Mouse (Mus musculus) neural tube, embryonic 11.5 days (tissue): ENCODE results near the gene Arl3. TPM values are rescaled to one million over a fixed set of nuclear protein-coding genes. Genes with fewer than 3 reads are reported as not detected.

Source experiments
- ATAC-seq: fragments of 200-750 bp; cut with Nextera tagmentation; 2 replicates; pipeline ENCODE4 v1.8.0; 2017; ENCODE audit warnings: moderate number of reproducible peaks, mild to moderate bottlenecking, moderate TSS enrichment, moderate library complexity; ENCODE audit not compliant: insufficient read depth, low FRiP score, low TSS enrichment
- DNase-seq: peaks from one replicate; pipeline ENCODE4 v3.0.0-alpha.2; 2015; ENCODE audit warnings: low spot score
- H3K27ac ChIP-seq: fragments of 300-500 bp; sonication (generic); 2 replicates; pipeline ENCODE4 v1.5.1; 2014; ENCODE audit warnings: low read depth, mild to moderate bottlenecking, low read length
- H3K27me3 ChIP-seq: fragments of 300-500 bp; sonication (generic); 2 replicates; pipeline ENCODE4 v1.6.1; 2014; ENCODE audit warnings: mild to moderate bottlenecking, low read length, mixed read lengths; ENCODE audit not compliant: control insufficient read depth, insufficient read depth
- H3K36me3 ChIP-seq: fragments of 300-500 bp; sonication (generic); 2 replicates; pipeline ENCODE4 v1.6.1; 2014; ENCODE audit warnings: mild to moderate bottlenecking, low read length, moderate library complexity, mixed read lengths; ENCODE audit not compliant: control insufficient read depth, insufficient read depth
- H3K4me1 ChIP-seq: fragments of 300-500 bp; sonication (generic); 2 replicates; pipeline ENCODE4 v1.6.1; 2014; ENCODE audit warnings: low read length, mixed read lengths; ENCODE audit not compliant: control insufficient read depth, insufficient read depth
- H3K4me2 ChIP-seq: fragments of 300-500 bp; sonication (generic); 2 replicates; pipeline ENCODE4 v1.6.1; 2014; ENCODE audit warnings: low read depth, mild to moderate bottlenecking, moderate library complexity
- H3K4me3 ChIP-seq: fragments of 300-500 bp; sonication (generic); 2 replicates; pipeline ENCODE4 v1.5.1; 2014; ENCODE audit warnings: low read depth, low read length
- H3K9ac ChIP-seq: fragments of 300-500 bp; sonication (generic); 2 replicates; pipeline ENCODE4 v1.6.1; 2014; ENCODE audit warnings: mild to moderate bottlenecking, low read length
- H3K9me3 ChIP-seq: fragments of 300-500 bp; sonication (generic); 2 replicates; pipeline ENCODE4 v1.6.1; 2016; ENCODE audit warnings: low read length; ENCODE audit not compliant: control insufficient read depth
- WGBS: fragments of 180-500 bp; shearing (Covaris S2); extraction: QIAGEN DNeasy Blood & Tissue Kit; methylation state at CpG from one replicate; pipeline ENCODE4 v1.1.7; 2014; 5-methylcytosine and 5-hydroxymethylcytosine counted together
- polyA plus RNA-seq: library from polyadenylated mRNA; unstranded; fragments of >200 nt; fragmentation: Nextera tagmentation; extraction: Ambion mirVana; gene quantifications from 2 replicates; pipeline ENCODE4 v1.2.1, GENCODE M21; 2014

The Arl3 gene
- polyA plus RNA-seq, 1 experiment from 2014 or later = 123 TPM

- Histone ChIP-seq H3K27me3 (no peaks in the 10 kb centered on the region), H3K9me3 (no peaks in the 10 kb centered on the region), H3K36me3 (peaks cover 2% of the 10 kb centered on the region; the same call in 1 of the 2 replicates), H3K4me2 (peak overlapping the region; percentile 99), H3K4me1 (peaks cover 50% of the 10 kb centered on the region), H3K27ac (no peak overlapping the region), H3K9ac (peak overlapping the region; percentile 98), H3K4me3 (peak overlapping the region; percentile 99)
- DNase-seq (no peak), ATAC-seq (no peak)
- WGBS = 71% methylated on average over 9 of the region's 9 CpGs
Observed at GRCm38 (mm10) chr19:46504822-46505417, 68.1 kb downstream of the Arl3 start.

GRCm38 (mm10) chr19:46504085-46504552, 68.9 kb downstream of the Arl3 start:
- ATAC-seq = no peak
- peaks cover 2% of the 10 kb centered on the region; the same call in 1 of the 2 replicates for H3K36me3 ChIP-seq

GRCm38 (mm10) chr19:46503351-46504084, 69.5 kb downstream of the Arl3 start:
- ATAC-seq (no peak), DNase-seq (peak; percentile 63)
- peak overlapping the region; percentile 99 for H3K4me3 ChIP-seq
- peaks cover 2% of the 10 kb centered on the region; the same call in 1 of the 2 replicates for H3K36me3 ChIP-seq
- peak overlapping the region; percentile 100 for H3K27ac ChIP-seq
- peak overlapping the region; percentile 99 for H3K4me2 ChIP-seq
- H3K9ac ChIP-seq = peak overlapping the region; percentile 98
- H3K27me3 ChIP-seq = no peaks in the 10 kb centered on the region
- peaks cover 47% of the 10 kb centered on the region for H3K4me1 ChIP-seq
- no peaks in the 10 kb centered on the region for H3K9me3 ChIP-seq
- WGBS = under 1% methylated on average over 21 of the region's 21 CpGs

More at GRCm38 (mm10) chr19:46504085-46504552, 68.9 kb downstream of the Arl3 start:
- no peak for DNase-seq
- Histone ChIP-seq H3K4me2 (peak overlapping the region; percentile 99), H3K27me3 (no peaks in the 10 kb centered on the region), H3K9me3 (no peaks in the 10 kb centered on the region), H3K4me1 (peaks cover 50% of the 10 kb centered on the region), H3K9ac (peak overlapping the region; percentile 98), H3K27ac (peak overlapping the region; percentile 100), H3K4me3 (peak overlapping the region; percentile 99)
- 2% methylated on average over 4 of the region's 4 CpGs for WGBS

GRCm38 (mm10) chr19:46502471-46503166, 70.4 kb downstream of the Arl3 start:
- H3K9ac ChIP-seq = peak overlapping the region; percentile 98
- H3K4me2 ChIP-seq = peak overlapping the region; percentile 99
- DNase-seq (peak; percentile 70), ATAC-seq (no peak)
- H3K36me3 ChIP-seq = peaks cover 2% of the 10 kb centered on the region; the same call in 1 of the 2 replicates
- H3K4me3 ChIP-seq = peak overlapping the region; percentile 99
- no peaks in the 10 kb centered on the region for H3K9me3 ChIP-seq
- H3K27ac ChIP-seq = peak overlapping the region; percentile 100
- H3K4me1 ChIP-seq = peaks cover 39% of the 10 kb centered on the region
- under 1% methylated on average over 53 of the region's 53 CpGs for WGBS
- no peaks in the 10 kb centered on the region for H3K27me3 ChIP-seq

GRCm38 (mm10) chr19:46502069-46502455, 70.9 kb downstream of the Arl3 start:
- peaks cover 34% of the 10 kb centered on the region for H3K4me1 ChIP-seq
- under 1% methylated on average over 26 of the region's 46 CpGs for WGBS
- DNase-seq = peak; percentile 67

GRCm38 (mm10) chr19:46501401-46502068, 71.5 kb downstream of the Arl3 start, which contains the start of gene Trim8:
Trim8 (plus strand) TSS chr19:46501702.
- WGBS = 0% methylated on average over 46 of the region's 64 CpGs
- H3K4me1 ChIP-seq = peaks cover 29% of the 10 kb centered on the region
- H3K9me3 ChIP-seq = no peaks in the 10 kb centered on the region
- peak within 1 kb of the TSS; percentile 98 for H3K9ac ChIP-seq
- peak; percentile 87 for DNase-seq
- H3K4me3 ChIP-seq = peak within 1 kb of the TSS; percentile 99
- H3K4me2 ChIP-seq = peak within 1 kb of the TSS; percentile 99
- H3K27ac ChIP-seq = peak within 1 kb of the TSS; percentile 100
- ATAC-seq = peak; percentile 33; the same call in 1 of the 2 replicates
- H3K36me3 ChIP-seq = peaks cover 2% of the 10 kb centered on the region; the same call in 1 of the 2 replicates
- H3K27me3 ChIP-seq = no peaks in the 10 kb centered on the region

More at GRCm38 (mm10) chr19:46502069-46502455, 70.9 kb downstream of the Arl3 start:
- ATAC-seq = no peak
- Histone ChIP-seq H3K9ac (peak overlapping the region; percentile 98), H3K4me2 (peak overlapping the region; percentile 99), H3K27me3 (no peaks in the 10 kb centered on the region), H3K27ac (peak overlapping the region; percentile 100), H3K4me3 (peak overlapping the region; percentile 99), H3K36me3 (peaks cover 2% of the 10 kb centered on the region; the same call in 1 of the 2 replicates), H3K9me3 (no peaks in the 10 kb centered on the region)

GRCm38 (mm10) chr19:46500581-46501341, 72.2 kb downstream of the Arl3 start:
- ATAC-seq (peak; percentile 42; the same call in 1 of the 2 replicates), DNase-seq (peak; percentile 82)
- under 1% methylated on average over 49 of the region's 50 CpGs for WGBS
- Histone ChIP-seq H3K27me3 (no peaks in the 10 kb centered on the region), H3K36me3 (0 out of 2 replicates have a peak, but pooled peaks cover 2% of the 10 kb centered on the region), H3K27ac (peak overlapping the region; percentile 100), H3K4me3 (peak overlapping the region; percentile 99), H3K9me3 (no peaks in the 10 kb centered on the region), H3K9ac (peak overlapping the region; percentile 98), H3K4me2 (peak overlapping the region; percentile 99), H3K4me1 (peaks cover 21% of the 10 kb centered on the region)
